Mouse (Mus musculus): Measurements from ENCODE around the gene Ric1. TPM values are rescaled to one million over a fixed set of nuclear protein-coding genes. Genes with fewer than 3 reads are reported as not detected.

The Ric1 gene
- polyA plus RNA-seq, 1 experiment from 2014 or later, result 14.9 TPM

DNA sequence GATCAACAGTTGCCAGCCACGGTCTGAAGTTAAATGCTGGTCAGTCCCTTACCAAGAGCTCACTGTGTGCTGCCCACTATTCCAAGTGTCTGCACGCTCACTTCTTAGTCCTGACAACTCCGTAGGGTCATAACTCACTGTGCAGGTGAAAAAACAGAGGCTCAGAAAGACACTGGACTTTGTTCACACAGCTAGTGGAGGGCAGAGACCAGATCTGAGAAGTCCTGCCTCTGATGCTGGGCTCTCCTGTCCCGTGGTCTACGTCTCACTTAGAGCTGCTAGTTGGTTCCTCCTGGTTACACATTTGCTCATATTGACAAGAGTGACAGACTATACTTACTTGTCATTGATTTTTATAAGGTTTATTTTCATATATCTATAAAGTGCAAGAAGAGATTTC, 76.9 kb downstream of the Ric1 start:
- peaks cover 72% of the 10 kb centered on the region for H3K36me3 ChIP-seq
- no peak overlapping the region for H3K4me2 ChIP-seq
- ATAC-seq (ENCODE audit: low FRiP score), result no peak
- H3K27me3 ChIP-seq, result no peaks in the 10 kb centered on the region
- no peak overlapping the region for H3K4me3 ChIP-seq
- no peak overlapping the region for H3K9ac ChIP-seq
- H3K27ac ChIP-seq, result no peak overlapping the region
- H3K4me1 ChIP-seq (replicated peaks), result no peaks in the 10 kb centered on the region
- H3K9me3 ChIP-seq, result no peaks in the 10 kb centered on the region
- 94% methylated on average over 5 of the region's 5 CpGs for WGBS

DNA sequence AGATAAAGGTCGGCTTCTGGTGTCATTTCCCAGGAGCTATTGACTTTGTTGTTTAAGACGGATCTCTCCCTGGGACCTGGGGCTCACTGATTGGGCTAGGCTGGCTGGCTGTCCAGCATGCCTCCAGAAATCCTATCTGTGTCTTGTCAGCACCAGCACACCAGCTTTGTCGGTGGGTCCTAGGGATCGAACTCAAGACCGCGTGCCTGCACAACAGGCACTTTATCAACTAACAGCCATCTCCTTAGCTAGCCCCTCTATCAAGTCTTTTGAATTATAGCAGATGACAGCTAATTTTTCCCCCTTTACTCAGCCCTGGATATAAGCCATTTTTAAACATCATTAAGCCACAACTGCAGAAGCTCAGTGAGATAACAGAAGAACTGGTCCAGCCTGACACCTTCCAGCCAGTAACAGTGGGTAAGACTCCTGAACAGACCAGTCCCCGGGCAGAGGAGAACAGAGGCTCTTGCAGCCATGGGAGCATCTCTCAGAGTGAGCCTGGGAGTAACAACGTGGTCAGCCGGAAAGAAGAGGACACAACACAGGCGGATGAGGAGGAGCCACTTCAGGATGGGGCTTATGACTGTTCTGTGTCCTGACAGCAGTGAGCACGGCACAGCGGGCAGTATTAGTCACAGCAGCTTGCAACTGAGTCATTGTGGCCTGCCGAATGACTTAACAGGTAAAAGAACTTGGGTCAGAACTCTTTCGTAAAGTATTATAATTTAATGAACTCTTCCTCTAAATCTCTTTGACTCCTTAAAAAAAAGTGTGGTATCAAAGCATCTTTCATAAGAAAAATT, 81.7 kb downstream of the Ric1 start:
- Histone ChIP-seq H3K9me3 (no peaks in the 10 kb centered on the region), H3K27me3 (no peaks in the 10 kb centered on the region), H3K27ac (no peak overlapping the region), H3K4me2 (no peak overlapping the region), H3K4me1 (replicated peaks) (no peaks in the 10 kb centered on the region), H3K9ac (no peak overlapping the region), H3K36me3 (peaks cover 39% of the 10 kb centered on the region), H3K4me3 (no peak overlapping the region)
- 91% methylated on average over 14 of the region's 14 CpGs for WGBS
- no peak for ATAC-seq (ENCODE audit: low FRiP score)

DNA sequence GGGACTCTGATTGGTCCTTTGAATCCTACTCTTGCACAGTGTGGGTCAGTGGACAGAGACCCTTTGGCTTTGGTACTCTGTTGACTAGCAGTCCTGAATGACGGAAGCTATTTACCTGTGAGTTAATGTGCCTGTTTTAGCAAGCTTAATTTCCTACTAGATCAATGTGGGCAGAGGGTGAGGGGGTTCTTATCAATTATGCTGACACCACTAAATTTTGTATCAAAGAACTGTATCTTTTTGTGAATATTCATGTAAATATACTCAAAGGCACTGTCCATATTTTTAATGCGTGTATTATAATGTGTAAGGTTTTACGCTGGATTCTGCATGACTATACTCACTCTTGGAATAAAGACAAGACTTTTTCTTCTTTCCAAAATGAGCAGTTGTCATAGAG, 82.6 kb downstream of the Ric1 start:
- H3K27ac ChIP-seq, result no peak overlapping the region
- no peak overlapping the region for H3K4me2 ChIP-seq
- ATAC-seq (ENCODE audit: low FRiP score), result no peak
- no peaks in the 10 kb centered on the region for H3K27me3 ChIP-seq
- no peak overlapping the region for H3K4me3 ChIP-seq
- H3K9ac ChIP-seq, result no peak overlapping the region
- H3K9me3 ChIP-seq, result no peaks in the 10 kb centered on the region
- 96% methylated on average over 3 of the region's 3 CpGs for WGBS
- H3K36me3 ChIP-seq, result peaks cover 30% of the 10 kb centered on the region
- no peaks in the 10 kb centered on the region for H3K4me1 ChIP-seq (replicated peaks)

DNA sequence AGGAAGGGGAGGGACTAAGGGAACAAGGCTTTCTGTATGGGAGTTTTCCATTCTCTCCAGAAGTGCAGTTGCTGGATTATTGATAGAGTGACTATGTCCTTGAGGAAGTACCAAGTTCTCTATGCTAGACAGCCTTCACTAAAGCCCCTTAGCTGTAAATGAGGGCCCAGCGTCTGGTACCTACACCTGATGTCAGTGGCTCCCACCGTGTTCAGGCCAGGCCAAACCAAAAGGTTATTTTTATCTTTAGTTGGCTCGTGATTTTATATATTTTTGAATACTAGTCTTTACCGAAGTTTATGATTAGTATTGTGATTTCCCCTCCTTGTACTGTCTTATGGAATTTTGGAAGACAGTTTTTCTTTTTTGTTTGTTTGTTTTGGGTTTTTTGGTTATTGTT, 85.4 kb downstream of the Ric1 start:
- H3K4me3 ChIP-seq, result no peak overlapping the region
- ATAC-seq (ENCODE audit: low FRiP score), result no peak
- no peak overlapping the region for H3K9ac ChIP-seq
- no peaks in the 10 kb centered on the region for H3K9me3 ChIP-seq
- WGBS, result 93% methylated on average over 4 of the region's 4 CpGs
- H3K27me3 ChIP-seq, result no peaks in the 10 kb centered on the region
- H3K36me3 ChIP-seq, result peaks cover 28% of the 10 kb centered on the region
- no peak overlapping the region for H3K27ac ChIP-seq
- H3K4me2 ChIP-seq, result no peak overlapping the region
- no peaks in the 10 kb centered on the region for H3K4me1 ChIP-seq (replicated peaks)

DNA sequence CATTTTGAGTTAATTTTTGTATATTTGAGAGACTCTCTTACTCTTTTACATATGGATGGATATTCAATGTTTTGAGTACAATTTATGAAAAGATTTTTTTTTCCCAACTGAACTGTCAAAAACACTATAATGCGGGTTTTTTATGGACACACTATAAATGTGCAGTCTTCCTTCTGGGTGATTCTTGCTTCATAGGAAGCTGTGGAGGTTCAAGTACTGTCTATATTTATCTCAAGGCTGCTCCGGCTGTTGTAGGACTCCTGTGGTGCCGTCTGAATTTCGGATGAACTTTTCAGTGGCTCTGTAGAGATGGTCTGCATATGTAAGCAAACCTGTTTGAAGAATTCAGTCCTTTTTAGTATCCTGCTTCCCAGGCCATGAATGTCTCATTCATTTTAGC, 86.1 kb downstream of the Ric1 start:
- no peak overlapping the region for H3K27ac ChIP-seq
- no peak for ATAC-seq (ENCODE audit: low FRiP score)
- 77% methylated on average over 4 of the region's 4 CpGs for WGBS

DNA sequence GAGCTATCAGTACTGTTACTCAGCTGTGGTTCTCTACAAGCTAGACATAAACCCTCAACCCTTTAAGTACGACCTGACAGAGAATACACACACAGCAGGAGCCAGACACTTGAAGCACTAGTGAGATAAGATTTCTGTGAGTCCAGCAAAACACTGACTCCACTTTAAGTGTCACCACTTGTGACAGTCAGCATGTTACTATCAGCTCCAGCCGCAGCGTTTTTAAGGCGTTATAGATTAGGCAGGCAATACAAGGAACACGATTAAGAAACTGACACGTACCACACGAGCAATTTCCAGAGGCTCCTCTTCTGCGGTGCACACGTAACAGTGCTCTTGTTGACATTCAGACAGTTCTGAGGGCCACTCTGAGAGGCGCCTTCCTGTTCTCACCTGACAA, 88.8 kb downstream of the Ric1 start:
- Histone ChIP-seq H3K4me2 (no peak overlapping the region), H3K9ac (no peak overlapping the region), H3K4me1 (replicated peaks) (no peaks in the 10 kb centered on the region), H3K27ac (no peak overlapping the region), H3K4me3 (no peak overlapping the region), H3K27me3 (no peaks in the 10 kb centered on the region), H3K36me3 (peaks cover 30% of the 10 kb centered on the region), H3K9me3 (no peaks in the 10 kb centered on the region)
- WGBS, result 92% methylated on average over 10 of the region's 10 CpGs
- no peak for ATAC-seq (ENCODE audit: low FRiP score)

More for the DNA sequence above, 86.1 kb downstream of the Ric1 start:
- Histone ChIP-seq H3K4me1 (replicated peaks) (no peaks in the 10 kb centered on the region), H3K27me3 (no peaks in the 10 kb centered on the region), H3K9ac (no peak overlapping the region), H3K36me3 (peaks cover 29% of the 10 kb centered on the region), H3K9me3 (no peaks in the 10 kb centered on the region), H3K4me3 (no peak overlapping the region), H3K4me2 (no peak overlapping the region)

DNA sequence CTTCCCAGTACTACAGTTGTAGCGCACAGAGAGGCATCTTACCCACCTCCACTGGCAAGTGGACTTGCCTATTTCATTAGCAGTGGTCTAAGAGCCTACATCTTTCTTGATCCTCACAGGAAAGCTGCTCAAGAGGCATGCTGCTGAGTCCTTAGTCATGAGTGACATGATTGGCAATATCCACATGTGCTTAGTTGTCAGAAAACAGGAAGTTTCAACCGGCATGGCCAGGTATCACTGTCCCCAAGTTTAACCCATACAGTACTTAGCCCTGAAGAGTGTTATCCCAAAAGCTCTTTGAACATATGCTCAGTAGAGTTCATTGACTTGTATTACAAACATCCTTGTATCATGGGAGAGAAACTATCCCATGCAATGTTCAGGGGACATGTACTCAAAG, 90.0 kb downstream of the Ric1 start:
- no peaks in the 10 kb centered on the region for H3K27me3 ChIP-seq
- no peaks in the 10 kb centered on the region for H3K4me1 ChIP-seq (replicated peaks)
- no peak overlapping the region for H3K27ac ChIP-seq
- no peak overlapping the region for H3K4me3 ChIP-seq
- H3K9ac ChIP-seq, result no peak overlapping the region
- H3K4me2 ChIP-seq, result no peak overlapping the region
- no peaks in the 10 kb centered on the region for H3K9me3 ChIP-seq
- peaks cover 31% of the 10 kb centered on the region for H3K36me3 ChIP-seq
- no peak for ATAC-seq (ENCODE audit: low FRiP score)
- 94% methylated on average over 2 of the region's 2 CpGs for WGBS

DNA sequence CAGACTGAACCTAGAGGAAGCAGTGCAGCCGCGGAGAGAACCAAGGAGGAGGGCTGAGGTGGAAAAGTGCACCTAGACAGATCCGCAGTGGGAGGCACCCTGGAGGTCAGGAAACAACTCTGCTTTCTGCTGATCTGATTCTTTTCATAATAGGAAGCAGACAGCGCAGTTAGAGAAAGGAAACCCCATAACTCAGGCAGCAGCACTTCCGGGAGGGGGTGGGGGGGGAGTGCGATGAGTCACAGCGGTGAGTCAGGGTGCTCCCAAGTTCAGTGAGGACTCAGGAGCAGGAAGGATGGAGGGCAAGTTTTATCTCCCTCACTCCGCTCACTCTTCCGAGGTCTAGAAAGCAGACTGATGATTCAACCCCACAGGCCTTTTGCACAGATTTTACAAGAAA, 119.0 kb downstream of the Ric1 start:
- H3K9me3 ChIP-seq, result no peaks in the 10 kb centered on the region
- ATAC-seq (ENCODE audit: low FRiP score), result no peak
- no peak overlapping the region for H3K4me2 ChIP-seq
- no peak overlapping the region for H3K27ac ChIP-seq
- H3K4me1 ChIP-seq (replicated peaks), result no peaks in the 10 kb centered on the region
- H3K36me3 ChIP-seq, result peaks cover 13% of the 10 kb centered on the region
- no peak overlapping the region for H3K9ac ChIP-seq
- WGBS, result 69% methylated on average over 9 of the region's 9 CpGs
- no peak overlapping the region for H3K4me3 ChIP-seq
- no peaks in the 10 kb centered on the region for H3K27me3 ChIP-seq

DNA sequence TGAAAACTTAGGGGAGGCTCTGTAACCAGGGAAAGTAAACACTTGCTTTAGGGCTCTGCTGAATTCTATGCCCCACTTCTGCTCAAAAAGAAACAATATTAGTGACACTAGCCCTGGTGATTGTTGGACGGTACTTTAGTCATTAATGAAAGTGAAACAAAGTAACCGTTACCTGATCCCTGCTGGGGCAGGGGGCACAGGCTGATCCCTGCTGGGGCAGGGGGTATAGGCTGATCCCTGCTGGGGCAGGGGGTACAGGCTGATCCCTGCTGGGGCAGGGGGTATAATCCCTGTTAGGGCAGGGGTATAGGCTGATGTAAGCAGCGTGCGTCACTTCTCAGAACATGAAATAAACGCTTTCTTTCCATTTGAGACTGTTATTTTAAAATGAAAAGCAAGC, 119.4 kb downstream of the Ric1 start:
- Histone ChIP-seq H3K9ac (no peak overlapping the region), H3K36me3 (peaks cover 12% of the 10 kb centered on the region), H3K4me3 (no peak overlapping the region), H3K27ac (no peak overlapping the region), H3K4me1 (replicated peaks) (0 out of 2 replicates have a peak, but pooled peaks cover 2% of the 10 kb centered on the region), H3K9me3 (no peaks in the 10 kb centered on the region), H3K27me3 (no peaks in the 10 kb centered on the region), H3K4me2 (no peak overlapping the region)
- no peak for ATAC-seq (ENCODE audit: low FRiP score)
- 66% methylated on average over 5 of the region's 5 CpGs for WGBS

DNA sequence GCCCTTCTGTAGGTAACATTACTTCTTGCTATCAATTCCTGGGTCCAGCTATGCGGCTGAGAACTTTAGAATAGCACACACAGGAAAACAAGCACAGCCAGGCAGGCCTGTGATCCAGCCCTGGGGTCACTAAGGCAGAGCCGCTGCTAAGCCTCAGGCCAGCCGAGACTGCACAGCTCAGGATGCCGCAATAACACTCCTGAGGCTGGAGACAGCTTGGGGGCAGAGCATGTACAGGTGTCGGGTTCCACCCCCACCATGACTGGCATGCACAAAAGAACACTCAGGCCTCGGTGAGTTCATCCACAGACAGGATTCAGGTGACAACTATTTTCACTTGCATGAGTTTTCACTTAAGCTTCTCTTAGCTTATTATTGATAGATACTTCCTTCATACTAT, 120.1 kb downstream of the Ric1 start:
- WGBS, result 65% methylated on average over 6 of the region's 6 CpGs
- H3K27me3 ChIP-seq, result no peaks in the 10 kb centered on the region
- ATAC-seq (ENCODE audit: low FRiP score), result no peak
- peaks cover 5% of the 10 kb centered on the region for H3K36me3 ChIP-seq
- no peak overlapping the region for H3K4me2 ChIP-seq
- H3K4me1 ChIP-seq (replicated peaks), result 0 out of 2 replicates have a peak, but pooled peaks cover 2% of the 10 kb centered on the region
- H3K9ac ChIP-seq, result no peak overlapping the region
- no peaks in the 10 kb centered on the region for H3K9me3 ChIP-seq
- no peak overlapping the region for H3K4me3 ChIP-seq
- H3K27ac ChIP-seq, result no peak overlapping the region

DNA sequence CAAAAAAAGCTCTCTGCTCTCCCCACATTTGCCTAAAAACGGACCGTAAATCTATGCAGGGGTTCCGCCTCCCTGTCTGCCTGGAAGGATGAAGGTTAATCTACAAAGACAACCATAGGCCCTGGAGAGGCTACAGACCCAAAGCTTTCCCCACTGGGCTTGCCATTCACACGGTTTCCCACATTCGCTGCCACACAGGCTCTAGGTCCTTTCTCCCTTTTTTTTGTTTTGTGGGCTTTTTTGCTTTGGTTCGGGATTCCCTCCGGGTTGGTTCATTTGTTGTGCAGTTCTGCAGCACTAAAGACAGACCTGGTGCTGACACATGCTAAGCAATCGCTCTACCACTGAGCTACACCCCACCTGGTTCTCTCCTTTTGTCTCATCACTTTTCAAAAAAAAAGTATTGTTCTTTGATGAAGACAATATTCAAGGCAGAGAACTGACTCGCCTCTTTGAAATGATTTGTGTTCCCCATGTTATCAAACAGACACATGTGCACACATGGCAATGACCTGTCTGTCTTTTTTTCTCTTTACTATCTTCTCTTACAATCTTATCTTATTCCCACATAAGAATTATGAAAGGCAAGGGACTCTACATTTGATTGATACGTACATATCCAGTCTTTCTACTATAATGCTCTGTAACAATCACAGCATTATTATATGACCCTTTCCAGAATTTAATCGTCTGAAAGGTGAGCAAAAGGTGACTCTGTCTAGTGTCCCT, 121.3 kb downstream of the Ric1 start:
- peaks cover 5% of the 10 kb centered on the region for H3K36me3 ChIP-seq
- no peak overlapping the region for H3K27ac ChIP-seq
- no peaks in the 10 kb centered on the region for H3K27me3 ChIP-seq
- 80% methylated on average over 11 of the region's 11 CpGs for WGBS
- H3K4me2 ChIP-seq, result no peak overlapping the region
- no peak for ATAC-seq (ENCODE audit: low FRiP score)
- H3K4me1 ChIP-seq (replicated peaks), result 0 out of 2 replicates have a peak, but pooled peaks cover 4% of the 10 kb centered on the region
- no peak overlapping the region for H3K9ac ChIP-seq
- no peak overlapping the region for H3K4me3 ChIP-seq
- H3K9me3 ChIP-seq, result no peaks in the 10 kb centered on the region

DNA sequence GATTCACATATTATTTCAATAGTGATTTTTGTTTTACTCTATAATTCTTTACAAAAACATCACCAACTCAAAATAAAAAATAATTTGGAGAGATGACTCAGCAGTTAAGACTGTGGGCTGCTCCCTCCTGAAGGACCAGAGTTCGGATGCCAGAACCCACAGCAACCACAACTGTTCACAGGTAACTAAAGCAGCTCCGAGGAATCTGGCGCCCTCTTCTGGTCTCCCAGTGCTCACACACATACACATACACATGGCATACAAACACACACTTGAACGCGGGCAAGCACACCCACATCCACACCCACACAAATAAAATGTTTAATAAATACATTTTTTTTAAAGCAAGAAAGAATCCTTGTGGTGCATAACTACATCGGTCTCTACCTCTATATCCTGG, 122.7 kb downstream of the Ric1 start:
- 97% methylated on average over 6 of the region's 6 CpGs for WGBS
- no peak overlapping the region for H3K9ac ChIP-seq
- no peaks in the 10 kb centered on the region for H3K27me3 ChIP-seq
- H3K36me3 ChIP-seq, result peaks cover 5% of the 10 kb centered on the region
- H3K4me3 ChIP-seq, result no peak overlapping the region
- H3K27ac ChIP-seq, result no peak overlapping the region
- H3K4me2 ChIP-seq, result no peak overlapping the region
- H3K9me3 ChIP-seq, result no peaks in the 10 kb centered on the region
- ATAC-seq (ENCODE audit: low FRiP score), result no peak
- H3K4me1 ChIP-seq (replicated peaks), result 0 out of 2 replicates have a peak, but pooled peaks cover 4% of the 10 kb centered on the region

Data from hindbrain, embryonic 13.5 days (tissue).